Mouse (Mus musculus) intestine, postnatal 0 days (tissue): ENCODE data around the gene Itgav. TPM values are rescaled to one million over a fixed set of nuclear protein-coding genes. Genes with fewer than 3 reads are reported as not detected.

Source experiments
- ATAC-seq: fragments of 200-750 bp; cut with Nextera tagmentation; 2 replicates; pipeline ENCODE4 v1.8.0; 2017; ENCODE audit warnings: mild to moderate bottlenecking, moderate TSS enrichment, moderate library complexity
- H3K27ac ChIP-seq: fragments of 300-500 bp; sonication (generic); 2 replicates; pipeline ENCODE4 v1.5.1; 2014; ENCODE audit warnings: mild to moderate bottlenecking, low read depth, low read length, moderate library complexity
- H3K27me3 ChIP-seq: fragments of 300-500 bp; sonication (generic); replicated peaks from 2 replicates; pipeline ENCODE4 v1.6.1; 2014; ENCODE audit warnings: low read length, mixed read lengths; ENCODE audit not compliant: control insufficient read depth, insufficient read depth
- H3K36me3 ChIP-seq: fragments of 300-500 bp; sonication (generic); 2 replicates; pipeline ENCODE4 v1.6.1; 2014; ENCODE audit warnings: mild to moderate bottlenecking, moderate library complexity; ENCODE audit not compliant: control insufficient read depth, insufficient read depth
- H3K4me1 ChIP-seq: fragments of 300-500 bp; sonication (generic); replicated peaks from 2 replicates; pipeline ENCODE4 v1.6.1; 2014; ENCODE audit warnings: antibody characterized with exemption, low read length, mixed read lengths; ENCODE audit not compliant: control insufficient read depth, insufficient read depth
- H3K4me2 ChIP-seq: fragments of 300-500 bp; sonication (generic); replicated peaks from 2 replicates; pipeline ENCODE4 v1.6.1; 2014; ENCODE audit warnings: low read depth, mild to moderate bottlenecking, moderate library complexity
- H3K4me3 ChIP-seq: fragments of 300-500 bp; sonication (generic); 2 replicates; pipeline ENCODE4 v1.5.1; 2014; ENCODE audit warnings: low read depth, low read length
- H3K9ac ChIP-seq: fragments of 300-500 bp; sonication (generic); 2 replicates; pipeline ENCODE4 v1.6.1; 2014; ENCODE audit warnings: mild to moderate bottlenecking, low read depth, low read length
- H3K9me3 ChIP-seq: fragments of 300-500 bp; sonication (generic); 2 replicates; pipeline ENCODE4 v1.6.1; 2016; ENCODE audit warnings: mixed run types; ENCODE audit not compliant: control insufficient read depth
- CTCF ChIP-seq: sonication (generic); IDR thresholded peaks from 2 replicates; pipeline ENCODE4 v1.5.1; 2016; ENCODE audit warnings: low read depth, mild to moderate bottlenecking, control low read depth, antibody characterized with exemption, moderate library complexity
- WGBS: fragments of 180-500 bp; shearing (Covaris S2); extraction: QIAGEN DNeasy Blood & Tissue Kit; methylation state at CpG from one replicate; pipeline ENCODE4 v1.1.7; 2014; 5-methylcytosine and 5-hydroxymethylcytosine counted together
- polyA plus RNA-seq: library from polyadenylated mRNA; unstranded; fragments of >200 nt; fragmentation: Nextera tagmentation; extraction: Ambion mirVana; gene quantifications from 2 replicates; pipeline ENCODE4 v1.2.1, GENCODE M21; 2015

Itgav gene
- polyA plus RNA-seq, 1 experiment from 2014 or later: 86.6 TPM

DNA sequence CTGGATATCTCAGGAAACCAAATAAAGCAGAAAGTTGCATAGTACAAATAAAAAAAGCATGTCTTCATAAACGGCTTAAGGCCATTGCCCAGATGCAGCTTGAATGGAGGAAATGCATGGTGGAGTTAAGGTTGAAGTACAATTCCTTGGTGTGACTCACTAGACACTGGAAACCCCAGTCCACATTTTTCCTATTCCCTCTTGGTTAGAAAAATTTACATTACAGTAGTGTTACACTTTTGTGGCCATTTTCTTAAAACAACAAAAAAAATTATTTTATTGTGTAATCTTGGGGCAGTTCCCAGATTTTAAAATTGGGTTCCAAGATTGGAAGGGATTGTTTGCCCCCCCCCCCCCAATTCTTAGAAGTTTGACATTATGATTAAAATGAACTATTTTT lies 35.9 kb downstream of the Itgav start:
- H3K4me2 ChIP-seq: no peak overlapping the region
- peak overlapping the region; percentile 87 for H3K27ac ChIP-seq
- no peaks in the 10 kb centered on the region for H3K27me3 ChIP-seq
- peaks cover 16% of the 10 kb centered on the region for H3K36me3 ChIP-seq
- peak; percentile 76 for ATAC-seq
- no peak overlapping the region for H3K9ac ChIP-seq
- no peak overlapping the region for H3K4me3 ChIP-seq
- 14% methylated on average over 1 of the region's 1 CpGs for WGBS
- no peaks in the 10 kb centered on the region for H3K9me3 ChIP-seq
- no peak for TF ChIP-seq CTCF
- no peaks in the 10 kb centered on the region for H3K4me1 ChIP-seq

GRCm38 (mm10) chr2:83761506-83761905 lies 37.3 kb downstream of the Itgav start:
- H3K27ac ChIP-seq: no peak overlapping the region
- no peak for TF ChIP-seq CTCF
- H3K36me3 ChIP-seq: peaks cover 16% of the 10 kb centered on the region
- H3K4me3 ChIP-seq: no peak overlapping the region
- H3K4me1 ChIP-seq: no peaks in the 10 kb centered on the region
- no peaks in the 10 kb centered on the region for H3K9me3 ChIP-seq
- H3K9ac ChIP-seq: no peak overlapping the region
- H3K4me2 ChIP-seq: no peak overlapping the region
- no peaks in the 10 kb centered on the region for H3K27me3 ChIP-seq
- WGBS: 59% methylated on average over 2 of the region's 2 CpGs
- no peak for ATAC-seq

DNA sequence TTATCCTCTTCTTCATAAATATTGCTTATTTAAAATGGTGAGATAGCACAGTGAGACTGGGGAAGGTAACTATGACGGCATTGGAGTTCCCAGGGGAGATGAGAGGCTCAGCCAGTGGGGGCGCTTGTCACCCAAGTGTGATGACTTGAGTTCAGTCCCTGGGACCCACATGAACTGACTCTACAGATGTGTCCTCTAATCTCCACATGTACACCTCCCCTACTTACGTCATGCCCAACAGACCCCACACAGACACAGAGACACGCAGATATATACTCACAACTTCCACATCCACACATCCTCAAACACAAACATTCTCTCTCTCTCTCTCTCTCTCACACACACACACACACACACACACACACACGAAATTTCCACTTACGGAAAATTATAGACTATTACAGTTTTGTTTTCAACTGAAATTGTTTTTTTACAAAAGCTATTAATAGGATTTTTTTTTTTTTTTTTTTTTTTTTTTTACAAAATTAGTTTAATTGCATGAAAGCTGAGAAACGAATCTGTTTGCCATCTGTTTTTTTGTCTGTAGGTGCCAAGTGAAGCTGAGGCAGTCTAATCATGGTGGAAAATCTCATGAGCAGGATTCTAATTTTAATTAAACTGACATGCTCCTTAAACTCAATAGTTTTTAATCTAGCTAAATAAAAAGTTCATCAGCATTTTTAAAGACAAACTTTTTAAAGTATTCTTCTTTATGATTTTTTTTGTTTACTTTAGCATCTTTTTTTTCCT lies 38.1 kb downstream of the Itgav start:
- no peak overlapping the region for H3K27ac ChIP-seq

GRCm38 (mm10) chr2:83766058-83766457 lies 41.9 kb downstream of the Itgav start:
- H3K4me1 ChIP-seq: no peaks in the 10 kb centered on the region
- TF ChIP-seq CTCF: no peak
- H3K36me3 ChIP-seq: peaks cover 30% of the 10 kb centered on the region
- 69% methylated on average over 6 of the region's 6 CpGs for WGBS
- H3K27me3 ChIP-seq: no peaks in the 10 kb centered on the region
- ATAC-seq: no peak
- no peaks in the 10 kb centered on the region for H3K9me3 ChIP-seq
- H3K4me2 ChIP-seq: no peak overlapping the region
- no peak overlapping the region for H3K4me3 ChIP-seq
- no peak overlapping the region for H3K27ac ChIP-seq
- H3K9ac ChIP-seq: no peak overlapping the region

More for the DNA sequence above, 38.1 kb downstream of the Itgav start:
- H3K36me3 ChIP-seq: peaks cover 15% of the 10 kb centered on the region
- no peak for ATAC-seq
- no peak for TF ChIP-seq CTCF
- H3K4me2 ChIP-seq: no peak overlapping the region
- H3K9ac ChIP-seq: no peak overlapping the region
- 80% methylated on average over 7 of the region's 7 CpGs for WGBS
- H3K4me3 ChIP-seq: no peak overlapping the region
- H3K4me1 ChIP-seq: no peaks in the 10 kb centered on the region
- H3K27me3 ChIP-seq: no peaks in the 10 kb centered on the region
- H3K9me3 ChIP-seq: no peaks in the 10 kb centered on the region

- no peak overlapping the region for H3K9ac ChIP-seq
- H3K36me3 ChIP-seq: peaks cover 31% of the 10 kb centered on the region
- no peaks in the 10 kb centered on the region for H3K27me3 ChIP-seq
- ATAC-seq: no peak
- no peaks in the 10 kb centered on the region for H3K4me1 ChIP-seq
- no peak overlapping the region for H3K4me3 ChIP-seq
- H3K9me3 ChIP-seq: no peaks in the 10 kb centered on the region
- H3K27ac ChIP-seq: no peak overlapping the region
- 64% methylated on average over 1 of the region's 1 CpGs for WGBS
- no peak for TF ChIP-seq CTCF
- no peak overlapping the region for H3K4me2 ChIP-seq
These were observed 42.7 kb downstream of the Itgav start for GRCm38 (mm10) chr2:83766878-83767277.

DNA sequence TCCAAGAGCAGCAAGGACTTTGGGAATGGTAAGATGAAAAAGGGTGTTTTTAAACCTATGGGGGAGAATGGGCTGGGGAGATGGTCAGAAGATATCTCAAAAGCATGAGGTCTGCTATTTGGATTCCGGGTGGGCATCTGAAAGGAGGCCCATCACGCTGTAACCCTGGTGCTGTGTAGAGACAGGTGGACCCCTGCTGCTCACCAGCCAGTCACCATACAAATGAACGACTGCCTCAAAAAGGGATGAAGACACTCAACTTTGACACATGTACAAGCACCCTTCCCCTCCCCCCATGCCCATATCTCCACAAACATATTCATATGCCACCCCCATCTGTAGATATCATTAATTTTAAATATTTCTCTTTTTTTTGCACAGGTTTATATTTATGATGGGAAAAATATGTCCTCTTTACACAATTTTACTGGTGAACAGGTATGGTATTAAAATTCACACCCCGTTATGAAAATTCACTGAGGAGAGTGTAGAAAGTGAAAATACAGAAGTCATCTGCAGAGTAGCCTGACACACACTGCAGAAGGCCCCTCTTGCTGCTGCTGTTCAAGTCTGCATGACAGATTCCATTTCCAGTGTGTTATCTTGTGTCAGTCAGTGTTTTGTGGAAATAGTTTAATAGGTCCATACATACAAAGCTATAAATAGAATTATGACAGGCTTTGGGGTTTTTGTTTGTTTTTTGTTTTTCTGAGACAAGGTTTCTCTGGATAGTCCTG lies 44.3 kb downstream of the Itgav start:
- TF ChIP-seq CTCF: no peak
- no peak for ATAC-seq
- H3K27me3 ChIP-seq: no peaks in the 10 kb centered on the region
- H3K27ac ChIP-seq: no peak overlapping the region
- no peak overlapping the region for H3K4me3 ChIP-seq
- H3K4me1 ChIP-seq: no peaks in the 10 kb centered on the region
- H3K4me2 ChIP-seq: no peak overlapping the region
- peaks cover 39% of the 10 kb centered on the region for H3K36me3 ChIP-seq
- WGBS: 96% methylated on average over 4 of the region's 4 CpGs
- H3K9ac ChIP-seq: no peak overlapping the region
- no peaks in the 10 kb centered on the region for H3K9me3 ChIP-seq
